Mouse (Mus musculus): ENCODE data around the gene BC049730. TPM values are rescaled to one million over a fixed set of nuclear protein-coding genes. Genes with fewer than 3 reads are reported as not detected.
"Not testable (repeated sequence)": the region's sequence is repeated elsewhere in the genome, so short reads cannot be mapped to it uniquely, and the experiment has no call there.

The BC049730 gene
- total and polyA plus RNA-seq, 3 experiments = not detected

- in situ Hi-C loops (cut with MboI; ENCODE audit: low pct_ligation_motif_present, low pct_unique_long_range_greater_than_20kb, low sequenced_read_pairs) = no loop called here
Observed at GRCm38 (mm10) chr7:24676575-24676974, 32.5 kb upstream of the BC049730 start, which contains the start of gene Tex101. TSS of gene Tex101 (minus strand) at chr7:24676675.

GRCm38 (mm10) chr7:24684121-24684520, 24.9 kb upstream of the BC049730 start:
- H3K27me3 ChIP-seq (replicated peaks) = peaks cover 33% of the 10 kb centered on the region
- H3K9me3 ChIP-seq (replicated peaks; ENCODE audit: low read length); H3K4me2 ChIP-seq (ENCODE audit: insufficient read depth, low read depth, poor library complexity, severe bottlenecking); H3K36me3 ChIP-seq (replicated peaks in 1 of 2; ENCODE audit: control insufficient read depth in 1 of 2, insufficient read depth in 1 of 2, low read length in 1 of 2); H3K79me2 ChIP-seq (replicated peaks; ENCODE audit: control insufficient read depth, extremely low read depth, insufficient read depth, poor library complexity, severe bottlenecking); DNase-seq (ENCODE audit: extremely low read depth); dilution Hi-C loops (cut with MboI; ENCODE audit: extremely low pct_ligation_motif_present, extremely low pct_unique_long_range_greater_than_20kb, low sequenced_read_pairs); H3K27ac ChIP-seq (ENCODE audit: insufficient read depth, low read depth); H3K4me1 ChIP-seq (ENCODE audit: control insufficient read depth in 1 of 2, insufficient read depth in 2 of 2); H3K9ac ChIP-seq (ENCODE audit: insufficient read depth, low read depth); in situ Hi-C loops (cut with MboI; ENCODE audit: low pct_ligation_motif_present, low pct_unique_long_range_greater_than_20kb, low sequenced_read_pairs); H3K4me3 ChIP-seq (replicated peaks in 1 of 3; ENCODE audit: low read depth in 2 of 3, low read length in 2 of 3, poor library complexity in 1 of 3): not testable (repeated sequence)

More at GRCm38 (mm10) chr7:24676575-24676974, 32.5 kb upstream of the BC049730 start, which contains the start of gene Tex101:
- H3K79me2 ChIP-seq (replicated peaks; ENCODE audit: control insufficient read depth, extremely low read depth, insufficient read depth, poor library complexity, severe bottlenecking) = no peaks in the 10 kb centered on the region
- no peak for DNase-seq (ENCODE audit: extremely low read depth)
- H3K36me3 ChIP-seq (replicated peaks in 1 of 2; ENCODE audit: control insufficient read depth in 1 of 2, insufficient read depth in 1 of 2, low read length in 1 of 2) = no peaks in the 10 kb centered on the region
- H3K9ac ChIP-seq (ENCODE audit: insufficient read depth, low read depth) = no peak within 1 kb of the TSS
- dilution Hi-C loops (cut with MboI; ENCODE audit: extremely low pct_ligation_motif_present, extremely low pct_unique_long_range_greater_than_20kb, low sequenced_read_pairs) = no loop called here
- no peaks in the 10 kb centered on the region for H3K4me1 ChIP-seq (ENCODE audit: control insufficient read depth in 1 of 2, insufficient read depth in 2 of 2)
- TF ChIP-seq NRF1 (IDR thresholded peaks at IDR 0.05; ENCODE audit: low read depth, low read length) (no peak), JUN (IDR thresholded peaks at IDR 0.05; ENCODE audit: insufficient read depth, low read depth, low read length) (no peak), UBTF (IDR thresholded peaks at IDR 0.05; ENCODE audit: low read depth, low read length) (no peak), ETS1 (conservative IDR thresholded peaks at IDR 0.05; ENCODE audit: low read depth, low read length) (no peak), MAFK (IDR thresholded peaks at IDR 0.05; ENCODE audit: insufficient replicate concordance, low read length) (no peak), MAX (IDR thresholded peaks at IDR 0.05; ENCODE audit: low read length) (no peak), RCOR1 (conservative IDR thresholded peaks at IDR 0.05; ENCODE audit: low read depth, low read length) (no peak), CTCF (conservative IDR thresholded peaks at IDR 0.05 in 1 of 2, IDR thresholded peaks at IDR 0.05 in 1 of 2; ENCODE audit: low read depth in 2 of 2, low read length in 2 of 2) (no peak), IRF4 (IDR thresholded peaks at IDR 0.05; ENCODE audit: low read depth, low read length) (no peak), MYC (IDR thresholded peaks at IDR 0.05; ENCODE audit: low read depth, low read length) (no peak), USF2 (conservative IDR thresholded peaks at IDR 0.05; ENCODE audit: low read depth, low read length) (no peak), ZKSCAN1 (IDR thresholded peaks at IDR 0.05; ENCODE audit: borderline replicate concordance, low read depth, low read length) (no peak), BHLHE40 (IDR thresholded peaks at IDR 0.05; ENCODE audit: low read depth, low read length) (no peak), ZNF384 (IDR thresholded peaks at IDR 0.05; ENCODE audit: low read depth, low read length) (no peak), ZC3H11A (IDR thresholded peaks at IDR 0.05; ENCODE audit: low read depth, low read length) (no peak), POLR2AphosphoS2 (IDR thresholded peaks at IDR 0.05; ENCODE audit: low read depth, low read length) (no peak), MEF2A (IDR thresholded peaks at IDR 0.05; ENCODE audit: borderline replicate concordance, low read depth, low read length) (no peak), PAX5 (IDR thresholded peaks at IDR 0.05; ENCODE audit: low read length) (no peak)
- H3K27ac ChIP-seq (ENCODE audit: insufficient read depth, low read depth) = no peak within 1 kb of the TSS
- H3K4me3 ChIP-seq (replicated peaks in 1 of 3; ENCODE audit: low read depth in 2 of 3, low read length in 2 of 3, poor library complexity in 1 of 3) = no peak within 1 kb of the TSS
- H3K4me2 ChIP-seq (ENCODE audit: insufficient read depth, low read depth, poor library complexity, severe bottlenecking) = no peak within 1 kb of the TSS
- H3K27me3 ChIP-seq (replicated peaks) = peaks cover 70% of the 10 kb centered on the region
- H3K9me3 ChIP-seq (replicated peaks; ENCODE audit: low read length) = peaks cover 7% of the 10 kb centered on the region

DNA sequence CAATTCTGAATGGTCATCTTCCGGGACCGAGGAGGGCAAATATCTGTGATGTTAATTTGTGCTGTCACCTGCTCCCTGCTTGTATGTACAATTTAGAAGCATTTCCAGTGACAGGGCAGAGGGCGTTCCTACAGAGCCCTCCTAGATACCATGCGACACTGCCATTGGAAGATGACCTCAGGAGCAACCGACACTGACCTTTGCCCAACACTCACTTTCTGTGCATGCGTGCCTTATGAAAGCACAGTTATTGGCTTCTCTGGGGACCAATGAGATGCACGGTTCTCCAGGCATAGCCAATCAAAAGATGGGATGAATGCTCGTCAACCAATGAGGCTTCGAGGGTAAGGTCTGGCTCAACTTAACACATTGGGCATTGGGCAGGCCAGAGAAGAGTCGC, 21.5 kb upstream of the BC049730 start:
- H3K4me1 ChIP-seq (ENCODE audit: control insufficient read depth in 1 of 2, insufficient read depth in 2 of 2); H3K4me2 ChIP-seq (ENCODE audit: insufficient read depth, low read depth, poor library complexity, severe bottlenecking); H3K36me3 ChIP-seq (replicated peaks in 1 of 2; ENCODE audit: control insufficient read depth in 1 of 2, insufficient read depth in 1 of 2, low read length in 1 of 2); H3K27ac ChIP-seq (ENCODE audit: insufficient read depth, low read depth); H3K4me3 ChIP-seq (replicated peaks in 1 of 3; ENCODE audit: low read depth in 2 of 3, low read length in 2 of 3, poor library complexity in 1 of 3); dilution Hi-C loops (cut with MboI; ENCODE audit: extremely low pct_ligation_motif_present, extremely low pct_unique_long_range_greater_than_20kb, low sequenced_read_pairs); H3K9ac ChIP-seq (ENCODE audit: insufficient read depth, low read depth); H3K79me2 ChIP-seq (replicated peaks; ENCODE audit: control insufficient read depth, extremely low read depth, insufficient read depth, poor library complexity, severe bottlenecking); DNase-seq (ENCODE audit: extremely low read depth); H3K9me3 ChIP-seq (replicated peaks; ENCODE audit: low read length); in situ Hi-C loops (cut with MboI; ENCODE audit: low pct_ligation_motif_present, low pct_unique_long_range_greater_than_20kb, low sequenced_read_pairs): not testable (repeated sequence)
- H3K27me3 ChIP-seq (replicated peaks) = peaks cover 13% of the 10 kb centered on the region

DNA sequence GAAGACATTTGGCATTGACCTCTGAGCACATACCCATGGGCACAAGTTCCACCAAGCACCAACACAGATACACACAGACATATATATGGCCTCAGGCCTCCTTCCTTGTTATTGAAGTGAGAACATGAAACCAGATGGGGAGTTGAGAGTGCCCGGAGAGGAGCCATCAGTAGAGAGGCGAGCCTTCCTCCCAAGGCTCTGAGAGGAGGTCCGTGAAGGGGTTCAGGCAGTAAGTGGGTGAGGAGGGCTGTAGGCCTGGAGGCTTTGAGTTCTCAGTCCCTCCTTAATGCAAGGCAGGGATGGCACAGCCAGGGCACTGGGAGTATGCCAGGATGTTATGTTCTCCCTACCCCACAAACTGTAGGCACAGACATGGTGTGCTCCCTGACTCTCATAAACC, 16.3 kb upstream of the BC049730 start:
- in situ Hi-C loops (cut with MboI; ENCODE audit: low pct_ligation_motif_present, low pct_unique_long_range_greater_than_20kb, low sequenced_read_pairs); H3K9me3 ChIP-seq (replicated peaks; ENCODE audit: low read length); dilution Hi-C loops (cut with MboI; ENCODE audit: extremely low pct_ligation_motif_present, extremely low pct_unique_long_range_greater_than_20kb, low sequenced_read_pairs): not testable (repeated sequence)

More for the DNA sequence above, 16.3 kb upstream of the BC049730 start:
- not testable (repeated sequence) for H3K4me2 ChIP-seq (ENCODE audit: insufficient read depth, low read depth, poor library complexity, severe bottlenecking); H3K9ac ChIP-seq (ENCODE audit: insufficient read depth, low read depth); H3K79me2 ChIP-seq (replicated peaks; ENCODE audit: control insufficient read depth, extremely low read depth, insufficient read depth, poor library complexity, severe bottlenecking); H3K27ac ChIP-seq (ENCODE audit: insufficient read depth, low read depth); H3K4me3 ChIP-seq (replicated peaks in 1 of 3; ENCODE audit: low read depth in 2 of 3, low read length in 2 of 3, poor library complexity in 1 of 3); H3K36me3 ChIP-seq (replicated peaks in 1 of 2; ENCODE audit: control insufficient read depth in 1 of 2, insufficient read depth in 1 of 2, low read length in 1 of 2); DNase-seq (ENCODE audit: extremely low read depth); H3K4me1 ChIP-seq (ENCODE audit: control insufficient read depth in 1 of 2, insufficient read depth in 2 of 2)
- H3K27me3 ChIP-seq (replicated peaks) = peaks cover 35% of the 10 kb centered on the region
